Mouse (Mus musculus) myocyte (in vitro differentiated cells): Measurements from ENCODE around the gene Sema3b. TPM values are rescaled to one million over a fixed set of nuclear protein-coding genes. Genes with fewer than 3 reads are reported as not detected.

Source experiments
- H3K27me3 ChIP-seq: one replicate; pipeline ENCODE4 v1.6.1; 2011; ENCODE audit not compliant: control insufficient read depth, insufficient read depth, insufficient read length
- H3K36me3 ChIP-seq: one replicate; pipeline ENCODE4 v1.6.1; 2011; ENCODE audit not compliant: control insufficient read depth, insufficient read depth
- H3K4me2 ChIP-seq: one replicate; pipeline ENCODE4 v1.6.1; 2011; ENCODE audit warnings: low read depth, control low read depth
- H3K4me3 ChIP-seq: one replicate; pipeline ENCODE4 v1.5.1; 2011; ENCODE audit warnings: mild to moderate bottlenecking, control low read depth, moderate library complexity
- H3K79me2 ChIP-seq: one replicate; pipeline ENCODE4 v1.6.1; 2011; ENCODE audit not compliant: control insufficient read depth, insufficient read depth
- H3ac ChIP-seq: one replicate; pipeline ENCODE4 v1.6.1; 2011; ENCODE audit not compliant: control insufficient read depth, insufficient read length
- CEBPB ChIP-seq: IDR thresholded peaks from 2 replicates; pipeline ENCODE4 v1.6.1; 2011; ENCODE audit warnings: mild to moderate bottlenecking, moderate library complexity; ENCODE audit not compliant: poor library complexity, insufficient read depth, severe bottlenecking
- E2F4 ChIP-seq: IDR thresholded peaks from one replicate; pipeline ENCODE4 v1.6.1; 2011; ENCODE audit warnings: mild to moderate bottlenecking, control low read depth, moderate library complexity; ENCODE audit not compliant: insufficient read depth
- MAX ChIP-seq: IDR thresholded peaks from one replicate; pipeline ENCODE4 v1.6.1; 2011; ENCODE audit warnings: low read depth, mild to moderate bottlenecking, control low read depth
- MYOD1 ChIP-seq, 3 experiments: IDR thresholded peaks; one replicate each; pipeline ENCODE4 v1.6.1; 2011; ENCODE audit warnings: control low read depth in 2 of 3, low read depth in 2 of 3, mild to moderate bottlenecking in 2 of 3, moderate library complexity in 1 of 3; ENCODE audit not compliant: insufficient read length in 2 of 3, control insufficient read depth in 1 of 3
- MYOG ChIP-seq, 3 experiments: IDR thresholded peaks; one replicate each; pipeline ENCODE4 v1.6.1; 2011; ENCODE audit warnings: control low read depth in 2 of 3, low read depth in 2 of 3, mild to moderate bottlenecking in 2 of 3; ENCODE audit not compliant: insufficient read length in 2 of 3, control insufficient read depth in 1 of 3, insufficient read depth in 1 of 3
- POLR2A ChIP-seq: IDR thresholded peaks from one replicate; pipeline ENCODE4 v1.6.1; 2011; ENCODE audit warnings: low read depth, mild to moderate bottlenecking, control low read depth, moderate library complexity; ENCODE audit not compliant: insufficient read length
- POLR2AphosphoS2 ChIP-seq: IDR thresholded peaks from one replicate; pipeline ENCODE4 v1.6.1; 2011; ENCODE audit warnings: low read depth, control low read depth; ENCODE audit not compliant: insufficient read length
- REST ChIP-seq: IDR thresholded peaks from one replicate; pipeline ENCODE4 v1.6.1; 2011; ENCODE audit warnings: mild to moderate bottlenecking, control low read depth, moderate library complexity; ENCODE audit not compliant: insufficient read depth, insufficient read length
- SRF ChIP-seq: IDR thresholded peaks from one replicate; pipeline ENCODE4 v1.6.1; 2011; ENCODE audit warnings: low read depth; ENCODE audit not compliant: control insufficient read depth, insufficient read length
- TCF12 ChIP-seq: IDR thresholded peaks from one replicate; pipeline ENCODE4 v1.6.1; 2011; ENCODE audit warnings: mild to moderate bottlenecking, control low read depth; ENCODE audit not compliant: poor library complexity, insufficient read depth, severe bottlenecking
- TCF3 ChIP-seq: IDR thresholded peaks from one replicate; pipeline ENCODE4 v1.6.1; 2011; ENCODE audit warnings: low read depth, control low read depth; ENCODE audit not compliant: insufficient read length
- USF1 ChIP-seq: IDR thresholded peaks from one replicate; pipeline ENCODE4 v1.6.1; 2011; ENCODE audit warnings: low read depth, mild to moderate bottlenecking, control low read depth, moderate library complexity
- polyA plus RNA-seq: library from polyadenylated mRNA; unstranded; fragments of >200 nt; fragmentation: generic; extraction: Trizol; gene quantifications from one replicate; pipeline ENCODE4 v1.2.1, GENCODE M21; 2012; ENCODE audit warnings: missing spikeins

Gene Sema3b
- polyA plus RNA-seq, 1 experiment, result 59.9 TPM

DNA sequence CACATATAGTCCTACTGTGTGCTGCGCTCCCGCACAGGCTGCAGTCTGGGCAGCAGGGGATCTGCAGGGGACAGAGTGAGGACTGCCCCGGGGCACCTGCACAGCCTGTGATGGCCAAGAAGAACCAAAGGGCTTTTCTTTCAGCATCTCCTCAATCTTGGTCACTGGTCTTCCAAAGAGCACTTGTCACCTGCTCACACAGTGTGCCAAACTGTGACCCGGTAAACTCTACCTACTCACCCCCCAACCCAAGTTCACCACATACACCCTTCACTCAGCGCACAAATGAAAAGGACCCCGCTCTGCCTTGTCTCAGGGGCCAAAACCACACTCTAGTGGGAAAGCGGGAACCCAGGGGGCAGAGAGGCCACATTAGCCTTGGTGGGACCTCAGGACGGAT lies 22.8 kb upstream of the Sema3b start:
- TF ChIP-seq MAX, result no peak
- no peak for TF ChIP-seq SRF
- no peak for TF ChIP-seq REST
- no peak for TF ChIP-seq CEBPB
- no peak for TF ChIP-seq TCF3
- no peak for TF ChIP-seq TCF12
- TF ChIP-seq POLR2A, result no peak
- no peak for TF ChIP-seq USF1
- no peak for TF ChIP-seq MYOG (IDR thresholded peaks at IDR 0.05; ENCODE audit: control insufficient read depth in 1 of 3, insufficient read depth in 1 of 3, insufficient read length in 2 of 3, low read depth in 2 of 3)
- TF ChIP-seq POLR2AphosphoS2, result no peak
- TF ChIP-seq E2F4, result no peak
- TF ChIP-seq MYOD1 (IDR thresholded peaks at IDR 0.05; ENCODE audit: control insufficient read depth in 1 of 3, insufficient read length in 2 of 3, low read depth in 2 of 3), result no peak
- peak overlapping the region; percentile 97 for H3K4me3 ChIP-seq
- H3K4me2 ChIP-seq, result peak overlapping the region; percentile 100

DNA sequence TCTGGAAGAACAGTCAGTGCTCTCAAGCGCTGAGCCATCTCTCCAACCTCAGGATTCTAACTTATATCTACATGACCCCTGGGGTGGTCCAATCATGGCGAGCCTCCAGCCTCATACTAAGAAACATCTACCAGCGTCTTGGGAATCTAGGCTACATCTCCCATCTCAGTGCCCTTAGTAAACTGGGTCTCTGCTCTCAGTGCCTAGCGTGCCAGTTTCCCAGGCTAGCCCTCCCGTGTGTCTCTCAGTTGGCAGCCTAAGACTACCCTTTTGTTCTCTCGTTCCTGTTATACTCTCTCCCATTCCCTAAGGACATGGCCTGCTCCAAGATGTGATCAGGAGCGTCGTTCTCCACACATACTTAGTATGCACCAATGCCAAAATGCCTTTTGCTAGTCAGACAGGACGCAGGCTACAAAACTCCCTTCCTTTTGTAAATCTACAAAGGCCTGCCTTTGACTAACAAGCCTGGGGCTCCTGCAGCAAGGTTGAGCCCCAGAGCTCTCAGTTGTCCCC lies 22.3 kb upstream of the Sema3b start:
- Histone ChIP-seq H3K4me2 (peak overlapping the region; percentile 2), H3ac (no peak overlapping the region), H3K27me3 (no peaks in the 10 kb centered on the region), H3K4me3 (no peak overlapping the region), H3K79me2 (peaks cover 80% of the 10 kb centered on the region), H3K36me3 (no peaks in the 10 kb centered on the region)
- TF ChIP-seq POLR2AphosphoS2 (no peak), TCF12 (no peak), MYOG (IDR thresholded peaks at IDR 0.05; ENCODE audit: control insufficient read depth in 1 of 3, insufficient read depth in 1 of 3, insufficient read length in 2 of 3, low read depth in 2 of 3) (no peak), POLR2A (no peak), SRF (no peak), E2F4 (no peak), MAX (no peak), REST (no peak)

More for the DNA sequence above, 22.8 kb upstream of the Sema3b start:
- Histone ChIP-seq H3ac (no peak overlapping the region), H3K79me2 (peaks cover 79% of the 10 kb centered on the region), H3K36me3 (no peaks in the 10 kb centered on the region), H3K27me3 (no peaks in the 10 kb centered on the region)

DNA sequence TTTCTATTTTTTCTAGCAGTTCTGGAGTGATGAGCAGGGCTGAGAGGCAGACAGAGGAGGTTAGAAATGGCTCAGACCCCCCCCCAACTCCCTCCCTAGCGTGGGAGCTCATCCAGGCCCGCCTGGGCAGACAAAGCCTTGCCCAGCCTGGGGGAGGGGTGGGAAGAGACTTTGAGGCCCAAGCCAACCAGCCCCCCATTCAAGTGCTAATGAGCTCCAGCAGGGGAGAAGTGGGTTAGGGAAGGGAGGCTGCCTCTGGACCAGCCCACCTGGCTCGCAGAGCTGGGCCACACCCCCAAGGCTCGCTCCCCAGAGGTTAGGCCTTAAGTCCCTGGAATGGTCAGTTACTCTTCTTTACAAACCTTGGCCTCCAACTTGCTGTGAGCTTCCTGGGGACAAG lies 21.5 kb upstream of the Sema3b start:
- H3K36me3 ChIP-seq, result no peaks in the 10 kb centered on the region
- H3ac ChIP-seq, result no peak overlapping the region
- TF ChIP-seq MYOD1 (IDR thresholded peaks at IDR 0.05; ENCODE audit: control insufficient read depth in 1 of 3, insufficient read length in 2 of 3, low read depth in 2 of 3) (no peak), REST (no peak), MYOG (IDR thresholded peaks at IDR 0.05; ENCODE audit: control insufficient read depth in 1 of 3, insufficient read depth in 1 of 3, insufficient read length in 2 of 3, low read depth in 2 of 3) (no peak), E2F4 (no peak), CEBPB (no peak), POLR2AphosphoS2 (no peak), POLR2A (no peak)
- H3K79me2 ChIP-seq, result peaks cover 86% of the 10 kb centered on the region
- H3K27me3 ChIP-seq, result no peaks in the 10 kb centered on the region
- peak overlapping the region; percentile 18 for H3K4me2 ChIP-seq
- no peak overlapping the region for H3K4me3 ChIP-seq

DNA sequence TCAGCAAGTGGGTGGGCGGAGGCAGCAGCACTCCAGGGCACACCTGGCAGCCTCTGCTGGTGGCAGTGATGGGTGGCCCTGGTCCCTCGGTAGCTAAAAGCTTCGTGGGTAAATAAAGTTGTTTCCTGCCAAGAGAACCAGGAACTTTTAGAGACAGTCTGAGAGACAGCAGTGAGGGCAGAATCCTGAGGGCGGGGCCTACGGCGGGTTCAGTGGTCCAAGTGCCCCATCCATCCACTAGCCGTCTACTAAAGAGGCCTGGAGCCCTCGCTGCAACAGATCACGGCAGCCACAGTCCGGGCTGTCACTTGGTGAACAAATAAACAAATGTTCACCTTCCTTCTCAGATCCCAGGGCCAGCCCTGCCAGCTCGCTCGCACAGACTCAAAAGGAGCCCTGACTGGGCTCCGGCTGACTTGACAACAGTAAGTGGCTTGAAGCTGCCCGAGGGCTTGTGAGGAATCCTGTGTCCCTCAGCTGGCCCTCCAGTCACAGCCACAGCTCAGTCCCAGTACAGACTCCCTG lies 20.9 kb upstream of the Sema3b start:
- TF ChIP-seq TCF12 (no peak), USF1 (no peak), REST (no peak), E2F4 (no peak), MAX (no peak), POLR2A (no peak), POLR2AphosphoS2 (no peak), MYOD1 (IDR thresholded peaks at IDR 0.05; ENCODE audit: control insufficient read depth in 1 of 3, insufficient read length in 2 of 3, low read depth in 2 of 3) (no peak), SRF (no peak), MYOG (IDR thresholded peaks at IDR 0.05; ENCODE audit: control insufficient read depth in 1 of 3, insufficient read depth in 1 of 3, insufficient read length in 2 of 3, low read depth in 2 of 3) (no peak), CEBPB (no peak), TCF3 (no peak)
- no peaks in the 10 kb centered on the region for H3K36me3 ChIP-seq
- no peaks in the 10 kb centered on the region for H3K27me3 ChIP-seq
- H3K4me3 ChIP-seq, result no peak overlapping the region
- H3ac ChIP-seq, result no peak overlapping the region
- H3K79me2 ChIP-seq, result peaks cover 91% of the 10 kb centered on the region
- H3K4me2 ChIP-seq, result peak overlapping the region; percentile 18

DNA sequence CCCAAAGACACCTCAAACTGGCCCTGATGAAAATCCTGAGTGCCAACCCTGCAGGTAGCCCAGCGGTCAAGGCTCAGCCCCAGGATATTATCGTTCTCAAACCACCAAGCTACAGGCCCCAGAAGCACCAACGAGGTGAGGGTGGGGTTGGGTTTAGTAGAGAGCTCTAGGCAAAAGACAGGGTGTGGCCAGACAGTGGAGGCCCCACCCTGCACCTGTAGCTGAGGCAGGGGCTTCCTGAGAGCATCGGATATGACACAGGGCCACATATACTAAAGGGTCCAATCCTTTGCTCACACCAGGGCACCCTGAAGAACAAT lies 20.3 kb upstream of the Sema3b start:
- Histone ChIP-seq H3K27me3 (no peaks in the 10 kb centered on the region), H3K79me2 (peaks cover 91% of the 10 kb centered on the region), H3K36me3 (no peaks in the 10 kb centered on the region), H3K4me3 (no peak overlapping the region), H3K4me2 (no peak overlapping the region), H3ac (no peak overlapping the region)
- TF ChIP-seq POLR2AphosphoS2 (no peak), MYOD1 (IDR thresholded peaks at IDR 0.05; ENCODE audit: control insufficient read depth in 1 of 3, insufficient read length in 2 of 3, low read depth in 2 of 3) (no peak), MYOG (IDR thresholded peaks at IDR 0.05; ENCODE audit: control insufficient read depth in 1 of 3, insufficient read depth in 1 of 3, insufficient read length in 2 of 3, low read depth in 2 of 3) (no peak), MAX (no peak), CEBPB (no peak), TCF3 (no peak), REST (no peak), USF1 (no peak), POLR2A (no peak), TCF12 (no peak), SRF (no peak), E2F4 (no peak)
